Mouse (Mus musculus): ENCODE measurements around the gene Aldh3b1. TPM values are rescaled to one million over a fixed set of nuclear protein-coding genes. Genes with fewer than 3 reads are reported as not detected.

Aldh3b1 gene
- polyA plus RNA-seq, 1 experiment from 2014 or later = 0.84 TPM

DNA sequence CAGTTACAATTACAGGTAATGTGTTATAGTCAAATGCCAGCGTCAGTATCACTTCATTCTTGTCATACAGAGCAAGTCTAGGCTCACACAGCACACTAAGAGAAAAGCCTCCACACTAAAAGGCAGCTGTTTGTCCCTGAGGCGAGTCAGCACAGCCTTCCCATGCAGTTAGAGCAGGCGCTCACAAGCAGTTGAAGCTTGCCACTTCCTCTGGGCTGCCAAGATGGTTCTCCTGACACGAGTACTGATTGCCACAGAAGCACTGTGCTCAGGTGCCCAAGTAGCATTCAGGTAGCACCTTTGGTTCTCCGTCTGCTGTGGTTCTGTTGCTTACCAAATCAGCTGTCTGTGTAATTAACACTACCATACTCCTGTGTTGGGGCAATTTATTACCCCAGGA, 40.5 kb downstream of the Aldh3b1 start:
- Histone ChIP-seq H3K9me3 (no peaks in the 10 kb centered on the region), H3K36me3 (peaks cover 79% of the 10 kb centered on the region), H3K4me1 (no peaks in the 10 kb centered on the region), H3K9ac (no peak overlapping the region), H3K4me2 (replicated peaks) (no peak overlapping the region), H3K27me3 (replicated peaks) (no peaks in the 10 kb centered on the region), H3K27ac (no peak overlapping the region), H3K4me3 (no peak overlapping the region)
- whole genome bisulfite sequencing = 92% methylated on average over 5 of the region's 5 CpGs
- no peak for ATAC-seq (ENCODE audit: low FRiP score, low read depth)

DNA sequence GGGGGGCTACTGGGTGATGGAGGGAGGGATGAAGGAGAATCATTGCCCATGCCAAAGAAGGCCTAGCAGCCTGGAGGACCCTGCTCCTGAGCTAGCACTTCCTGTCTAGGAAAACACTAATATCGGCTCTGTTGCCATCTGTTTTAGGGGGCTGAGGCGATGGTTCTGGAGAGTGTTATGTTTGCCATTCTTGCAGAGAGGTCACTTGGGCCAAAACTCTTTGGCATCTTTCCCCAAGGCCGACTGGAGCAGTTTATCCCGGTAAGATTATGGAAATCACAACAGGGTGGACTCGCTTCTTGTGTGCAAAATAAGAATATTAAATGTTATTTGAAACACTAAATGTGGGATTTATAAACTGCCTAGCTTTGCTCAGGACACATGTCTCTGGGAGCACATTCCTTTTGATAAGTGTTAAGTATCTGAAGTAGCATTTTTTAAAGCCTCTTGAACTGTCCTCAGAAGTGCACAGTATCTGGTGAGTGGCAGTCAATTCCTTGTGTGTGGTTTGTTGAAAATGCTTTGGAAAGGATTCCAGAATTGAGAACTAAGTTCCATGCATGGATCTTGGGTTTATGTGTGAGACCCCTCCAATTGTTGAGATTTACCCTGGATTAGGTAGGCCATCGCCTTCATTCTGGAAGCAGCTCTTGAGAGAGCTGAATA, 45.1 kb downstream of the Aldh3b1 start:
- Histone ChIP-seq H3K36me3 (peaks cover 33% of the 10 kb centered on the region), H3K4me2 (replicated peaks) (no peak overlapping the region), H3K4me3 (no peak overlapping the region), H3K4me1 (no peaks in the 10 kb centered on the region), H3K27ac (no peak overlapping the region), H3K9ac (no peak overlapping the region), H3K27me3 (replicated peaks) (no peaks in the 10 kb centered on the region), H3K9me3 (no peaks in the 10 kb centered on the region)
- WGBS = 88% methylated on average over 6 of the region's 6 CpGs
- no peak for ATAC-seq (ENCODE audit: low FRiP score, low read depth)

DNA sequence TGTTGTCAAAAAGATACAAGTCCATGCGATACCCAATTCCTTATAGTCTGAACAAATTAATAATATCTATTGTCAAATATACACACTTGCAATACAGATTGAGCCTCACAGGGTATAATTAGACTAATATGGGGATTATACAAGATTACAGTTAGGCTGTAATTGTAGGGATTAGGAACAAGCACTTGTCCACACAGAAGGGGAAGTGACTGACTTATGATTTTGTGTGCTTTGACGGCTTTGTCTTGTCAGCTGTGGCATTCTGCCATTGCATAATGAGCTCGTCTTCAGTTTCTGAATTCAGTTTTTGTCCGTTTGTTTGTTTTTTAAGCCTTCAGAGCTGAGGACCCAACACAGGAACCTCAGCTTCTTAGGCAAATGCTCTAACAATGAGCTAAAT, 47.4 kb downstream of the Aldh3b1 start:
- Histone ChIP-seq H3K36me3 (peaks cover 24% of the 10 kb centered on the region; the same call in 1 of the 2 replicates), H3K4me1 (no peaks in the 10 kb centered on the region), H3K9ac (no peak overlapping the region), H3K27me3 (replicated peaks) (no peaks in the 10 kb centered on the region), H3K9me3 (no peaks in the 10 kb centered on the region), H3K4me3 (no peak overlapping the region), H3K27ac (no peak overlapping the region), H3K4me2 (replicated peaks) (no peak overlapping the region)
- 86% methylated on average over 4 of the region's 4 CpGs for WGBS
- ATAC-seq (ENCODE audit: low FRiP score, low read depth) = no peak

DNA sequence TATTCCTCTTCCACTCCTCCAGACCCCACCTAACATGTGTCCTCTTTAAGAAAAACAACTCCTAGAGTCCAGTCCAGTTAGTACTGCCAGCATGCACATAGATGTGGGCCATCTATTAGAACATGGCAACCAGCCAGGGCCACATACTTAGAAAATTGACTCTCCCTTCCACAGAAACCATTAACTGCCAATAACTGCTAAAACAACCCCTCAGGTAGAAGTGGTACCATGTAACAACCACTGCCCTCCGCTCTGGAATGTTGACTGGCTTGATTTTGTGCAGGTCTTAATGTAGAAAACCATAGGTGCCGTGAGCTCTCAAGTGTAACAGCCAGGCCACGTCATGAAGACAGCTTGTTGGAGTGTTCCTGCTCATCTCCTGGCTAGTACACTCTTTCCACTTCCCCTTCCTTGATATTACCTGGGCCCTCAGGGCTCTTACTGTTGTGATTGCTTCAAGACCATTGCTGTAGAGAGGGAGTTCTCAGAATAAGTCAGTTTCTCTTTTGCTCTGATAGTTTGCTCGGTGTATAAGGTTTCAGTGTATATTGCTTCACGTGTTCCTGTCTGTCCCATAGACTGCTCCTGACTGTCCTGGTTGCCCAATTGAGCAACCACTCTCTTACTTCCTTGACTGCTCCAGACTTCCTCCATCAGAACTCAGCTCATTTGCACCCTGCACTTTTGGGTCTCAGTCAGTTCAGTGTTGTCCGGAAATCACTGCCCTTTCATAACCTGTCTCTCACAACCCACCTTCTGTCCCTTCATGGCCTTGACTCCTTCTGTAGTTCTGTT, 49.4 kb downstream of the Aldh3b1 start:
- peaks cover 10% of the 10 kb centered on the region; the same call in 1 of the 2 replicates for H3K36me3 ChIP-seq
- no peak overlapping the region for H3K9ac ChIP-seq
- H3K4me1 ChIP-seq = no peaks in the 10 kb centered on the region
- H3K27ac ChIP-seq = no peak overlapping the region
- 94% methylated on average over 6 of the region's 6 CpGs for WGBS
- no peaks in the 10 kb centered on the region for H3K27me3 ChIP-seq (replicated peaks)
- no peaks in the 10 kb centered on the region for H3K9me3 ChIP-seq
- no peak for ATAC-seq (ENCODE audit: low FRiP score, low read depth)
- no peak overlapping the region for H3K4me3 ChIP-seq
- H3K4me2 ChIP-seq (replicated peaks) = no peak overlapping the region

DNA sequence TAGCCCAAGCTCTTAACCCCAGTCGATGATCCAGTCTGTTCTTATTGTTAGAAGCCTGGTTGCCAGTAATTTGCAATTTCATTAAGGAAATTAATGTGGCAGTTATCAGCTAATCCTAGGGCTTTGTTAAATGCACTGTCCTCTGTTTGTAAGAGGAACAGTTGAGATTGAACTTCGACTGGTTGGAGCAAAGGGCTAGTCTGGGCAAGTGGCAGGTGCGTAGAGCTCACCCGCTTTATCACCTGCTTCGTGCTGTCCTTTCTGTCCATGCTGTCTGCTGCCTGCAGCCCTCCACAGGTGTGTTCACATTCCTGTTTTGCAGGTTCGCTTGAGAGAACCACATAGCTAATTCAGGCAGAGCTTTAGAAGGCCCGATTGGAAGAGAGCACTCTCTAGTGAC, 54.6 kb downstream of the Aldh3b1 start:
- ATAC-seq (ENCODE audit: low FRiP score, low read depth) = no peak
- Histone ChIP-seq H3K9ac (no peak overlapping the region), H3K4me2 (replicated peaks) (no peak overlapping the region), H3K4me1 (no peaks in the 10 kb centered on the region), H3K27ac (no peak overlapping the region), H3K4me3 (no peak overlapping the region), H3K9me3 (no peaks in the 10 kb centered on the region), H3K27me3 (replicated peaks) (no peaks in the 10 kb centered on the region), H3K36me3 (peaks cover 2% of the 10 kb centered on the region; the same call in 1 of the 2 replicates)
- 91% methylated on average over 7 of the region's 7 CpGs for WGBS

DNA sequence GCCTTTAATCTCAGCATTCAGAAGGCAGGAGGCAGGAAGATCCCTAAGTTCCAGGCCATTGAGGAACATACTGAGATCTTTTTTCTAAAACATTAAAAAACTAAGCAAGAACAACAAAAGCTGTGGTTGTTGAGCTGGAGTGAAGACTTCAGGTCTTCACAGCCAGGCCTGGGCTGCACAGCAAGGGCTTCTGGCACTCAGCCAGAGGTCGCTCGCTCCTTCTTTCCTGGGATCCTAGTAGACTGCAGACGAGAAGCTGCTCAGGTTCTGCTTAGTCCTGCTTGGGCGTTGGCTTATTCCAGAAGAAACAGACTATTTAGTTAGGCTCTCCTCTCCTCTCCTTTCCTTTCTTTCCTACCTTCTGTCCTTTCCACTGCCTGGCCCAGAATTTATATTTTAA, 57.2 kb downstream of the Aldh3b1 start:
- no peaks in the 10 kb centered on the region for H3K4me1 ChIP-seq
- no peaks in the 10 kb centered on the region for H3K9me3 ChIP-seq
- H3K9ac ChIP-seq = no peak overlapping the region
- 85% methylated on average over 4 of the region's 4 CpGs for WGBS
- H3K36me3 ChIP-seq = peaks cover 2% of the 10 kb centered on the region; the same call in 1 of the 2 replicates
- H3K27ac ChIP-seq = no peak overlapping the region
- no peak overlapping the region for H3K4me3 ChIP-seq
- H3K27me3 ChIP-seq (replicated peaks) = no peaks in the 10 kb centered on the region
- H3K4me2 ChIP-seq (replicated peaks) = no peak overlapping the region
- ATAC-seq (ENCODE audit: low FRiP score, low read depth) = no peak

DNA sequence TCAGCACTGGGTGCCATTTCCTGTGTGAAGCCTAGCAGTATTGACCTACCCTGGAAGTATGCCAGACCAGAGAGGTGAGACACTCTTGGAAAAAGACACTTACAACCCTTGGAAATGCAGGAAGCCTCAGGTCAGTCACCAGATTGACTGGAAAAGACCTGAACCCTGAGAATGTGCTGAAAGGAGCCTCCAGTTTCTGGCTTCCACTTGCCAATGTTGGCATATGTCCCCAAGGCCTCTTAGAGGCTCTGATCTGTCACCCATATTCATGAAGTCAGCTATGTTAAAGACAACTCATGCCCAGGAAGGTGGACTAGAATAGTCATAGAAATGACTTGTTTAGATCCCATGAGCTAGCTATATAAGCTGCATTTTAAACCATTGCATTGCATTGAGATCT, 58.1 kb downstream of the Aldh3b1 start:
- no peaks in the 10 kb centered on the region for H3K4me1 ChIP-seq
- no peak for ATAC-seq (ENCODE audit: low FRiP score, low read depth)
- no peak overlapping the region for H3K4me3 ChIP-seq
- no peaks in the 10 kb centered on the region for H3K9me3 ChIP-seq
- no peaks in the 10 kb centered on the region for H3K27me3 ChIP-seq (replicated peaks)
- peaks cover 6% of the 10 kb centered on the region for H3K36me3 ChIP-seq
- H3K9ac ChIP-seq = no peak overlapping the region
- no peak overlapping the region for H3K4me2 ChIP-seq (replicated peaks)
- no peak overlapping the region for H3K27ac ChIP-seq

DNA sequence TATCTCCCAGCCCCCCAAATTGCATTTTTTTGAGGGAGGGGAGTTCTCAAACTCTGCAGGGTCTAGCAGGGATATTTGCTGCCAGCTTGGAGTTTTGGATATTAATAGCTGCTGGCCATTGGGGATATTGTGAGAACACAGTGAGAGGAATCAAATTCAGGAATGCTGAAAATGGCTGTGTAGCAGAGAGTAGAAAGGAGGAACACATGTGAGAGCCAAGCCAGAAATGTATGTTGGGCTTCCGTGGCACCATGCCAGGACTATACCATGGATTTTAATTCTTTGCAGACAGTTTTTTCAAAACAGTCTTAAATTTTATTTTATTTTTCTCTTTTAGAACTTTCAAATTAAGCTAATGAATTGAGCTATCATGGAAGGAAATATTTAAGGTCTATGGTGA, 61.3 kb downstream of the Aldh3b1 start:
- ATAC-seq (ENCODE audit: low FRiP score, low read depth) = no peak
- Histone ChIP-seq H3K27ac (no peak overlapping the region), H3K27me3 (replicated peaks) (no peaks in the 10 kb centered on the region), H3K4me2 (replicated peaks) (no peak overlapping the region), H3K36me3 (peaks cover 22% of the 10 kb centered on the region), H3K4me1 (no peaks in the 10 kb centered on the region), H3K4me3 (no peak overlapping the region), H3K9me3 (no peaks in the 10 kb centered on the region), H3K9ac (no peak overlapping the region)
- WGBS = 95% methylated on average over 1 of the region's 1 CpGs

DNA sequence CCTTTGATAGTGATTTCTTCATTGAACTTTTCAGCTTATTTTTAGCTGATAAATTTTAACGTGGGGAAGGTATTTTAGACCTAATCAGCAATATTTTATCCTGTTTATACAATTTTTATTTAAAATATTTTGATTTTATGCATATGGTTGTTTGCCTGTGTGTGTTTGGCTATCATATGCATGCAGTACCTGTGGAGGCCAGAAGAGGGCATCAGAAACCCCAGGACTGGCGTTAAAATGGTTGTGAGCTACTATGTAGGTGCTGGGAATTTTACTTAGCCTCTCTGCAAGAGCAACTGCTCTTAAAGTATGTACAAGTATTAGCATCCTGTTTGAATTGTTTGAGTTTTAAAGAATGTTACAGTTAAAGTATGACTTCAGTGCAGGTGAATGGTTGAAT, 64.6 kb downstream of the Aldh3b1 start:
- no peak overlapping the region for H3K9ac ChIP-seq
- 88% methylated on average over 2 of the region's 2 CpGs for WGBS

More for the DNA sequence above, 64.6 kb downstream of the Aldh3b1 start:
- H3K27me3 ChIP-seq (replicated peaks) = no peaks in the 10 kb centered on the region
- no peak for ATAC-seq (ENCODE audit: low FRiP score, low read depth)
- peaks cover 22% of the 10 kb centered on the region for H3K36me3 ChIP-seq
- H3K9me3 ChIP-seq = no peaks in the 10 kb centered on the region
- no peak overlapping the region for H3K4me2 ChIP-seq (replicated peaks)
- H3K4me1 ChIP-seq = no peaks in the 10 kb centered on the region
- H3K27ac ChIP-seq = no peak overlapping the region
- no peak overlapping the region for H3K4me3 ChIP-seq

Other genes starting within 250 kb of the Aldh3b1 start
- 2.7 and 2.8 TPM in 2 replicates for gene Lrp5, start 243.2 kb downstream of the Aldh3b1 start, polyA plus RNA-seq (2016; fragmentation: Nextera tagmentation; extraction: Ambion mirVana)
- gene 1810055G02Rik, start 221.5 kb downstream of the Aldh3b1 start, polyA plus RNA-seq (2016; fragmentation: Nextera tagmentation; extraction: Ambion mirVana) = 33.9 and 35.6 TPM in 2 replicates
- 53.1 and 55.3 TPM in 2 replicates for gene Kmt5b, start 162.4 kb downstream of the Aldh3b1 start, polyA plus RNA-seq (2016; fragmentation: Nextera tagmentation; extraction: Ambion mirVana)
- 62.7 and 65.2 TPM in 2 replicates for gene Chka, start 78.0 kb downstream of the Aldh3b1 start, polyA plus RNA-seq (2016; fragmentation: Nextera tagmentation; extraction: Ambion mirVana)
- gene Tcirg1, start 22.7 kb downstream of the Aldh3b1 start, polyA plus RNA-seq (2016; fragmentation: Nextera tagmentation; extraction: Ambion mirVana) = 19.7 and 22.0 TPM in 2 replicates
- 226 and 234 TPM in 2 replicates for gene Ndufs8, start 17.0 kb downstream of the Aldh3b1 start, polyA plus RNA-seq (2016; fragmentation: Nextera tagmentation; extraction: Ambion mirVana)
- gene Unc93b1, start 5.4 kb upstream of the Aldh3b1 start, polyA plus RNA-seq (2016; fragmentation: Nextera tagmentation; extraction: Ambion mirVana) = 8.4 and 11.1 TPM in 2 replicates
- not detected in 2 replicates for gene Aldh3b3, start 28.8 kb upstream of the Aldh3b1 start, polyA plus RNA-seq (2016; fragmentation: Nextera tagmentation; extraction: Ambion mirVana)
- 0.65 and 0.68 TPM in 2 replicates for gene Aldh3b2, start 42.5 kb upstream of the Aldh3b1 start, polyA plus RNA-seq (2016; fragmentation: Nextera tagmentation; extraction: Ambion mirVana)
- gene Acy3, start 56.8 kb upstream of the Aldh3b1 start, polyA plus RNA-seq (2016; fragmentation: Nextera tagmentation; extraction: Ambion mirVana) = 2.8 and 3.2 TPM in 2 replicates
- gene Tbx10, start 62.9 kb upstream of the Aldh3b1 start, polyA plus RNA-seq (2016; fragmentation: Nextera tagmentation; extraction: Ambion mirVana) = not detected in 2 replicates
- 20.6 and 22.8 TPM in 2 replicates for gene Nudt8, start 70.8 kb upstream of the Aldh3b1 start, polyA plus RNA-seq (2016; fragmentation: Nextera tagmentation; extraction: Ambion mirVana)
- 4.3 TPM in 2 replicates for gene Gm49405, start 70.8 kb upstream of the Aldh3b1 start, polyA plus RNA-seq (2016; fragmentation: Nextera tagmentation; extraction: Ambion mirVana)
- gene Doc2g, start 73.5 kb upstream of the Aldh3b1 start, polyA plus RNA-seq (2016; fragmentation: Nextera tagmentation; extraction: Ambion mirVana) = 4.5 and 6.0 TPM in 2 replicates
- gene Ndufv1, start 83.0 kb upstream of the Aldh3b1 start, polyA plus RNA-seq (2016; fragmentation: Nextera tagmentation; extraction: Ambion mirVana) = 201 and 209 TPM in 2 replicates
- 349 and 353 TPM in 2 replicates for gene Gstp1, start 108.2 kb upstream of the Aldh3b1 start, polyA plus RNA-seq (2016; fragmentation: Nextera tagmentation; extraction: Ambion mirVana)
- 1.8 and 2.8 TPM in 2 replicates for gene Gstp2, start 116.2 kb upstream of the Aldh3b1 start, polyA plus RNA-seq (2016; fragmentation: Nextera tagmentation; extraction: Ambion mirVana)
- not detected in 2 replicates for gene Gstp3, start 129.8 kb upstream of the Aldh3b1 start, polyA plus RNA-seq (2016; fragmentation: Nextera tagmentation; extraction: Ambion mirVana)
- not detected in 2 replicates for gene Cabp2, start 151.8 kb upstream of the Aldh3b1 start, polyA plus RNA-seq (2016; fragmentation: Nextera tagmentation; extraction: Ambion mirVana)
- gene Cdk2ap2, start 167.4 kb upstream of the Aldh3b1 start, polyA plus RNA-seq (2016; fragmentation: Nextera tagmentation; extraction: Ambion mirVana) = 73.6 and 75.9 TPM in 2 replicates
- 26.2 and 27.8 TPM in 2 replicates for gene Pitpnm1, start 170.2 kb upstream of the Aldh3b1 start, polyA plus RNA-seq (2016; fragmentation: Nextera tagmentation; extraction: Ambion mirVana)
- 67.3 and 69.4 TPM in 2 replicates for gene Aip, start 196.1 kb upstream of the Aldh3b1 start, polyA plus RNA-seq (2016; fragmentation: Nextera tagmentation; extraction: Ambion mirVana)
- gene Gpr152, start 210.0 kb upstream of the Aldh3b1 start, polyA plus RNA-seq (2016; fragmentation: Nextera tagmentation; extraction: Ambion mirVana) = not detected in 2 replicates
- 0.13 and 0.19 TPM in 2 replicates for gene Cabp4, start 214.2 kb upstream of the Aldh3b1 start, polyA plus RNA-seq (2016; fragmentation: Nextera tagmentation; extraction: Ambion mirVana)
- gene Coro1b, start 218.8 kb upstream of the Aldh3b1 start, polyA plus RNA-seq (2016; fragmentation: Nextera tagmentation; extraction: Ambion mirVana) = 128 and 131 TPM in 2 replicates
- 0.92 and 0.94 TPM in 2 replicates for gene Ptprcap, start 223.8 kb upstream of the Aldh3b1 start, polyA plus RNA-seq (2016; fragmentation: Nextera tagmentation; extraction: Ambion mirVana)
- gene Rps6kb2, start 233.5 kb upstream of the Aldh3b1 start, polyA plus RNA-seq (2016; fragmentation: Nextera tagmentation; extraction: Ambion mirVana) = 62.3 and 71.7 TPM in 2 replicates
- 3.9 and 4.8 TPM in 2 replicates for gene Carns1, start 245.7 kb upstream of the Aldh3b1 start, polyA plus RNA-seq (2016; fragmentation: Nextera tagmentation; extraction: Ambion mirVana)